Mouse (Mus musculus) limb, embryonic 13.5 days (tissue): Measurements from ENCODE around the gene Zbed4. TPM values are rescaled to one million over a fixed set of nuclear protein-coding genes. Genes with fewer than 3 reads are reported as not detected.
"Not testable (repeated sequence)": the region's sequence is repeated elsewhere in the genome, so short reads cannot be mapped to it uniquely, and the experiment has no call there.

ENCODE experiments used
- ATAC-seq: fragments of 200-750 bp; cut with Nextera tagmentation; 2 replicates; pipeline ENCODE4 v1.8.0; 2017; ENCODE audit warnings: low read depth, moderate number of reproducible peaks, moderate TSS enrichment; ENCODE audit not compliant: low FRiP score
- H3K27ac ChIP-seq: fragments of 300-500 bp; sonication (generic); 2 replicates; pipeline ENCODE4 v1.5.1; 2015; ENCODE audit warnings: inconsistent platforms, mild to moderate bottlenecking, moderate library complexity
- H3K27me3 ChIP-seq: fragments of 300-500 bp; sonication (generic); 2 replicates; pipeline ENCODE4 v1.6.1; 2015; ENCODE audit warnings: mild to moderate bottlenecking, inconsistent platforms
- H3K36me3 ChIP-seq: fragments of 300-500 bp; sonication (generic); 2 replicates; pipeline ENCODE4 v1.6.1; 2015; ENCODE audit warnings: inconsistent platforms, mild to moderate bottlenecking, moderate library complexity
- H3K4me1 ChIP-seq: fragments of 300-500 bp; sonication (generic); 2 replicates; pipeline ENCODE4 v1.6.1; 2015; ENCODE audit warnings: inconsistent platforms
- H3K4me2 ChIP-seq: fragments of 300-500 bp; sonication (generic); replicated peaks from 2 replicates; pipeline ENCODE4 v1.6.1; 2015; ENCODE audit warnings: inconsistent platforms, mild to moderate bottlenecking, moderate library complexity
- H3K4me3 ChIP-seq: fragments of 300-500 bp; sonication (generic); 2 replicates; pipeline ENCODE4 v1.5.1; 2015; ENCODE audit warnings: moderate library complexity, mild to moderate bottlenecking, inconsistent platforms
- H3K9ac ChIP-seq: fragments of 300-500 bp; sonication (generic); 2 replicates; pipeline ENCODE4 v1.6.1; 2015; ENCODE audit warnings: mild to moderate bottlenecking, inconsistent platforms
- H3K9me3 ChIP-seq: fragments of 300-500 bp; sonication (generic); 2 replicates; pipeline ENCODE4 v1.6.1; 2016; ENCODE audit warnings: inconsistent platforms
- WGBS: fragments of 180-500 bp; shearing (Covaris S2); methylation state at CpG from one replicate; pipeline ENCODE4 v1.1.7; 2015; 5-methylcytosine and 5-hydroxymethylcytosine counted together
- polyA plus RNA-seq: library from polyadenylated mRNA; unstranded; fragments of >200 nt; fragmentation: Nextera tagmentation; extraction: Ambion mirVana; gene quantifications from 2 replicates; pipeline ENCODE4 v1.2.1, GENCODE M21; 2015

Gene Zbed4
- polyA plus RNA-seq, 1 experiment from 2014 or later, result 18.2 TPM

GRCm38 (mm10) chr15:88792140-88792850 is 40.8 kb downstream of the Zbed4 start:
- H3K27me3 ChIP-seq, result no peaks in the 10 kb centered on the region
- no peak overlapping the region for H3K4me2 ChIP-seq
- H3K4me1 ChIP-seq, result no peaks in the 10 kb centered on the region
- no peak overlapping the region for H3K27ac ChIP-seq
- no peak overlapping the region for H3K4me3 ChIP-seq
- H3K9ac ChIP-seq, result no peak overlapping the region
- no peaks in the 10 kb centered on the region for H3K9me3 ChIP-seq
- peaks cover 3% of the 10 kb centered on the region; the same call in 1 of the 2 replicates for H3K36me3 ChIP-seq
- 84% methylated on average over 4 of the region's 4 CpGs for WGBS
- no peak for ATAC-seq

- not testable (repeated sequence) for H3K4me2 ChIP-seq, H3K27me3 ChIP-seq, H3K4me1 ChIP-seq, H3K4me3 ChIP-seq, H3K36me3 ChIP-seq, H3K9ac ChIP-seq, H3K27ac ChIP-seq, H3K9me3 ChIP-seq, ATAC-seq
- WGBS, result 80% methylated on average over 5 of the region's 5 CpGs
Observed at GRCm38 (mm10) chr15:88794729-88795128, 43.3 kb downstream of the Zbed4 start.

GRCm38 (mm10) chr15:88799950-88800371 is 48.5 kb downstream of the Zbed4 start:
- Histone ChIP-seq H3K4me1 (no peaks in the 10 kb centered on the region), H3K4me2 (no peak overlapping the region), H3K9me3 (no peaks in the 10 kb centered on the region), H3K27me3 (no peaks in the 10 kb centered on the region), H3K4me3 (no peak overlapping the region), H3K36me3 (peaks cover 18% of the 10 kb centered on the region), H3K9ac (no peak overlapping the region), H3K27ac (no peak overlapping the region)
- no peak for ATAC-seq
- WGBS, result 84% methylated on average over 11 of the region's 11 CpGs

- Histone ChIP-seq H3K27me3 (no peaks in the 10 kb centered on the region), H3K4me1 (no peaks in the 10 kb centered on the region), H3K4me3 (no peak overlapping the region), H3K27ac (no peak overlapping the region), H3K4me2 (no peak overlapping the region), H3K9ac (no peak overlapping the region), H3K9me3 (no peaks in the 10 kb centered on the region), H3K36me3 (peaks cover 27% of the 10 kb centered on the region)
- ATAC-seq, result no peak
- WGBS, result 79% methylated on average over 6 of the region's 6 CpGs
Observed at GRCm38 (mm10) chr15:88800921-88801354, 49.5 kb downstream of the Zbed4 start.

GRCm38 (mm10) chr15:88801903-88802302 is 50.4 kb downstream of the Zbed4 start:
- Histone ChIP-seq H3K4me3 (no peak overlapping the region), H3K27ac (no peak overlapping the region), H3K27me3 (no peaks in the 10 kb centered on the region), H3K4me2 (no peak overlapping the region), H3K9me3 (no peaks in the 10 kb centered on the region), H3K9ac (no peak overlapping the region), H3K36me3 (peaks cover 35% of the 10 kb centered on the region), H3K4me1 (no peaks in the 10 kb centered on the region)
- no peak for ATAC-seq
- WGBS, result 83% methylated on average over 3 of the region's 3 CpGs

- no peaks in the 10 kb centered on the region for H3K27me3 ChIP-seq
- H3K36me3 ChIP-seq, result peaks cover 39% of the 10 kb centered on the region
- no peak overlapping the region for H3K9ac ChIP-seq
- H3K4me2 ChIP-seq, result no peak overlapping the region
- H3K4me1 ChIP-seq, result no peaks in the 10 kb centered on the region
- WGBS, result 88% methylated on average over 6 of the region's 6 CpGs
- no peak overlapping the region for H3K4me3 ChIP-seq
- ATAC-seq, result no peak
- no peaks in the 10 kb centered on the region for H3K9me3 ChIP-seq
- no peak overlapping the region for H3K27ac ChIP-seq
Observed at GRCm38 (mm10) chr15:88802348-88802747, 50.9 kb downstream of the Zbed4 start.

DNA sequence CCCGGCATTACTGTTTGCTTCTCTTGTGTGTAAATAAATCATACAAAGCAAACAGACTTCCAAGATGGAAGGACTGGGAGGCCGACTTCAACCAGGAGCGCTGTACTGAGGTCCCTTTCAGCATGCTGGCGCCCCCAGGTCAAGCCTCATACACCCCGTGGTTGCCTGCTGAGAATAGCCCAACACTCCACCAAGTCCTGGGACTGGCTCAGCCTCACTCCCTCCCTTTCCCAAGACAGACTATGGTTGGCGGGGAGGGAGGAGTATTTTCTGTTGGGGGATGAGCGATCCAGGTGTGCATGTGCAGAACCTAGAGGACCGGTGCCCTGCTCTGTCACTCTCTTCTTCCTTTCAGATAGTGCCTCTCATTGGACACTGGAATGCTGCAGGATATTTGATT is 56.7 kb downstream of the Zbed4 start:
- Histone ChIP-seq H3K9me3 (no peaks in the 10 kb centered on the region), H3K27ac (no peak overlapping the region), H3K27me3 (no peaks in the 10 kb centered on the region), H3K4me2 (no peak overlapping the region), H3K4me3 (no peak overlapping the region), H3K36me3 (peaks cover 79% of the 10 kb centered on the region), H3K4me1 (no peaks in the 10 kb centered on the region), H3K9ac (no peak overlapping the region)
- 87% methylated on average over 8 of the region's 8 CpGs for WGBS
- ATAC-seq, result no peak

DNA sequence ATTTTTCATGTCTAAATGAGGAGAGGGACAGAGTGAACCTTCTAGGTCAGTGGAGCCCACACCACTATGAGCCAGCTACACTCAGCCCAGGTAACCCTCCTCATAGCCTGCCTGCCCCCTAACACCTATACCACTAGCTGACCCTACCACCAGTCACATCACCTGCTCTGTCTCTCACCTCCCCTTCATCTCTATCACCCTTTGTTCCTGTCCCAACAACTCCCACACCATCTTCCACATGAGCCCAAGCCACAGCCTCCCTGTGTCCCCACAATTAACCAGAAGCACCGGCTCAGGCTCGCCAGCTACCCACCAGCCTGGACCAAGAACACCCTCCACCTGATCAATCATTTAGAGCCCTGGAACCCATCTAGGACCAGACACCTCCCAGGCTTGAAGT is 58.9 kb downstream of the Zbed4 start:
- H3K36me3 ChIP-seq, result peaks cover 80% of the 10 kb centered on the region
- H3K9ac ChIP-seq, result no peak overlapping the region
- WGBS, result 86% methylated on average over 2 of the region's 2 CpGs
- no peak overlapping the region for H3K4me2 ChIP-seq
- no peaks in the 10 kb centered on the region for H3K4me1 ChIP-seq
- no peak overlapping the region for H3K4me3 ChIP-seq
- no peak overlapping the region for H3K27ac ChIP-seq
- no peaks in the 10 kb centered on the region for H3K9me3 ChIP-seq
- no peaks in the 10 kb centered on the region for H3K27me3 ChIP-seq
- ATAC-seq, result no peak

DNA sequence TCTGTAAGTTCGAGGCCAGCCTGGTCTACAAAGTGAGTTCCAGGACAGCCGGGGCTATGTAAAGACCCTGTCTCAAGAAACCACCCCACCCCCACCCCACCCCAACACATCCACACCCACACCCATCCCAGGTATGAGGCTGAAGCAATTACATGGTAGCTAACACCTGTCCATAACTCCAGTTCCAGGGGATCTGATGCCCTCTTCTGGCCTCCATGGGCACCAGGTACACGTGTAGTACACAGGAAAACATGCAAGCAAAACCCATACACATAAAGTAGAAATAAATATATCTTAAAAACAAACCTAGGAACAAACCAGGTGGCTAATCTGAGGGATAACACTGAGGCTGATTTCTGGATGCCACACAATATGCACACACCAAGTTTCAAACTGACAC is 61.8 kb downstream of the Zbed4 start:
- Histone ChIP-seq H3K4me3 (no peak overlapping the region), H3K9ac (no peak overlapping the region), H3K27ac (no peak overlapping the region), H3K36me3 (peaks cover 74% of the 10 kb centered on the region), H3K4me1 (peaks cover under 1% of the 10 kb centered on the region), H3K9me3 (no peaks in the 10 kb centered on the region), H3K27me3 (no peaks in the 10 kb centered on the region), H3K4me2 (no peak overlapping the region)
- 89% methylated on average over 3 of the region's 3 CpGs for WGBS
- no peak for ATAC-seq

DNA sequence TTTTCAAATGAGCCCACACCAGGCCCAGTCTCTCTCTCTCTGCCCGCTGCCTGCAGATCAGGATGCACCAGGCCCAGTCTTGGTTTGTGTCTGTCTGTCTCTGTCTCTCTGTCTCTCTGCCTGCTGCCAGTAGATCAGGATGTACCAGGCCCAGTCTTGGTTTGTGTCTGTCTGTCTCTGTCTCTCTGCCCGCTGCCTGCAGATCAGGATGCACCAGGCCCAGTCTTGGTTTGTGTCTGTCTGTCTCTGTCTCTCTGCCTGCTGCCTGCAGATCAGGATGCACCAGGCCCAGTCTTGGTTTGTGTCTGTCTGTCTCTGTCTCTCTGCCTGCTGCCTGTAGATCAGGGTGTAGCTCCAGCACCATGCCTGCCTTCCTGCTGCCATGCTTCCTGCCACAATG is 62.4 kb downstream of the Zbed4 start:
- H3K4me1 ChIP-seq, H3K4me3 ChIP-seq, H3K27me3 ChIP-seq, H3K9ac ChIP-seq, H3K9me3 ChIP-seq, H3K27ac ChIP-seq, H3K4me2 ChIP-seq, ATAC-seq: not testable (repeated sequence)
- 93% methylated on average over 2 of the region's 2 CpGs for WGBS
- H3K36me3 ChIP-seq, result peaks cover 68% of the 10 kb centered on the region

DNA sequence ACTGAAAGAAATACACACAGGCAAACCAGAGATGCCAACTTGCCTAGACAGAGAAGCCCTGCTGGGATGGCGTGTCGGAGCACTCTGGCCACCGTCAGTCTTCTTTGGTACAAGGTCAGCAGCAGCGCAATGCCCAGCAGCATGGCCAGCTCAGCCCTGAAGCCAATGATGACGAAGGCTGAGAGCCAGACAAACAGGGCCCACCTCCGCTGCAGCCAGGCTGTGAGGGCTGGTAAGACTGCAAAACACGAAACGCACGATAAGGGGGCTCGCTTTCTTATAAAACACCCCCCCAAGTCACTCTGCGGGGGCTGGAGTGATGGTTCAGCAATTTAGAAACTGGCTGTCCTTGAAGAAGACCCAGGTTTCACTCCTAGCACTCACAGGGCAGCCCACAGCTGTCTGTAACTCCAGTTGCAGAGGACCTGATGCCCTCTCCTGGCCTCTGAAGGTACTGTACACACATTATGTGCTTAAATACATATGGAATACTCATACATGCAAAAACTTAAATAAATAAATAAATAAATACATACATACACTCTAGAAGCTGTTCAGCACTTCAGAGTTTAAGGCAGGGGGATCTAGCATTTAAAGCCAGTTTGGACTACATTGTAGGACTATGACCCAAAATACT is 63.1 kb downstream of the Zbed4 start:
- peaks cover 5% of the 10 kb centered on the region for H3K4me1 ChIP-seq
- no peaks in the 10 kb centered on the region for H3K9me3 ChIP-seq
- H3K9ac ChIP-seq, result no peak overlapping the region
- WGBS, result 93% methylated on average over 11 of the region's 11 CpGs
- H3K27ac ChIP-seq, result no peak overlapping the region
- no peak overlapping the region for H3K4me2 ChIP-seq
- H3K27me3 ChIP-seq, result no peaks in the 10 kb centered on the region
- H3K36me3 ChIP-seq, result peaks cover 62% of the 10 kb centered on the region
- no peak overlapping the region for H3K4me3 ChIP-seq
- no peak for ATAC-seq

DNA sequence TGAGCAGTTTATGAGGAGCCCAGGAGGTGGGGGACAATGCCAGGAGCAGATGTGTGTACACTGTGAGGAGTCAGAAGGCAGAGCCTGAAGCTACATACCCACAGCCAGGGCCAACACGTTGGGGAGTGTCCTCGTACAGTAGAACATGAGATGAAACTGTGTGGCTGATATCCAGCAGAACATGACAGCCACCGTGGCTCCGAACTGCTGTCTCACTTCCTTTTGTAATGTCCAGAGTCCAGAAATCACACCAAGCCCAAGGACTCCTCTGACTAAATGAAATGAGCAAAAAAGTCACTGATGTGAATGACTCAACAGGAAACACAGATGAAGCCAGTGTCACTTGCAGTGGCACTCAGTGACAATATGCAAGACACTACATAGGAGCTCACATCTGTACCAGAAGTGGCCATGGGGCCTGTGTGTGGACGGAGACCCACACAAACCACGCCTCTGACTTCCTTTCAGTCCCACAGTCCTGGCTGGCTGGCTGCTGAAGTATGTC is 63.8 kb downstream of the Zbed4 start:
- Histone ChIP-seq H3K27me3 (no peaks in the 10 kb centered on the region), H3K9ac (no peak overlapping the region), H3K36me3 (peaks cover 55% of the 10 kb centered on the region), H3K27ac (no peak overlapping the region), H3K4me2 (no peak overlapping the region), H3K4me1 (peaks cover 8% of the 10 kb centered on the region), H3K9me3 (no peaks in the 10 kb centered on the region), H3K4me3 (no peak overlapping the region)
- 91% methylated on average over 6 of the region's 6 CpGs for WGBS
- no peak for ATAC-seq
